Mouse (Mus musculus): Measurements from ENCODE around the gene Srsf6. TPM values are rescaled to one million over a fixed set of nuclear protein-coding genes. Genes with fewer than 3 reads are reported as not detected.

Srsf6 gene
- polyA plus RNA-seq, 1 experiment from 2014 or later = 308 TPM

DNA sequence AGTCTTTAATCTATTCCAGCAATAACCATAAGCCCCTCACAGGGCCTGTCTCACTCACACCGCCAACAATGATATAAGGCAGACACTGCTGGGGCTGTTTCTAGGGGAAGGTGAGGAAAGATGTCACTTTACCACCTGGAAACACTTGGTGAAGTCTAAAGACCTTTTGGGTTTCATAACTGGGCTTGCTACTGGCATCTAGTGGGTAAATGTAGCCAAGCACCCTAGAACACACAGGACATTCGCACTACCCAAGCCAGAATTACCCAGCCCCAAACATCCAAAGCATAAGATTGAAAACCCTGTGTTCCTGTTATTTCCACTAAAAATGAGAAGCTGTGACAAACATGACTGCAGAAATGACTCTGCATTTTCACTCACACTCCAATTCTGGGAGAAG is 16.8 kb upstream of the Srsf6 start:
- Histone ChIP-seq H3K4me3 (no peak overlapping the region), H3K36me3 (no peaks in the 10 kb centered on the region), H3K4me1 (no peaks in the 10 kb centered on the region), H3K9me3 (replicated peaks) (no peaks in the 10 kb centered on the region), H3K27ac (no peak overlapping the region), H3K27me3 (ENCODE audit: low read depth, poor library complexity, severe bottlenecking) (peaks cover 3% of the 10 kb centered on the region; the same call in 1 of the 2 replicates)
- WGBS = 61% methylated on average over 2 of the region's 2 CpGs
- DNase-seq (ENCODE audit: low spot score) = no peak

DNA sequence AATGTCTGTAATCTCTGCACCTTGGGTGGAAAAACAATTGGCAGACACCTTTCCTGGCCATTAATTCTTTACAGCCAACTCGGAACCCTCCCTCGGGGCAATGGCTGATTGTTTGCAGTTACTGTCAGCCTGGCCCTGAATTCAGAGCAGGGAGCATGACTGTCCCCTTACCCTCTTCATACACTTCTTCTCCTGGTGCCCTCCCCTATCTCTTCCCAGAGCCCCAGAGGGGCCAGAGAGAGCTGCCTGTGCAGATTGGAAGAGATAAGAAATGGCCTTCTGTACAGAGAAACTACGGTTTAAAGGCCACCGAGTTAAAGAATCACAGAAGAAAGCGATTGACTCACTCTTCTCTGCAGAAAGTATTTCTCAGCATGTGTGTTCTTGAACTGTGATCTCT is 11.4 kb upstream of the Srsf6 start:
- 69% methylated on average over 5 of the region's 5 CpGs for WGBS

DNA sequence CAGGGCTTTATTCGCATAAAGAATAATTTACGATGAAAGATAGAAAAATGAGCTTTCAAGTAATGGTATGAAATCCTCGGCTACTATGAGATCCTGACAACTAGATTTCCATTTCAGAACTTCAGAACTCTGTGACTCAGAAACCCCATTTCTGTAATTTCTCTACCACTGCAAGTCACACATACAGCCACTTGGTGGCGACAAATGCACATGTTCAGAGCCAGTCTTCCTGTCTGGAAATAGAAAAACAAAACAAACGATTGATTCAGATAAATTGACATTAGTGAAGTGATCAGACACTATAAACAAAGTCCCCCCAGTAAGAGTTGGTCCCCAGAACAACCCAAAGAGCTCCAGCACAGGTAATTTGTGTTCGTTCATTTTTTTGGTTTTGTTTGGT is 9.1 kb upstream of the Srsf6 start:
- H3K36me3 ChIP-seq = no peaks in the 10 kb centered on the region
- no peak overlapping the region for H3K27ac ChIP-seq
- H3K9me3 ChIP-seq (replicated peaks) = no peaks in the 10 kb centered on the region
- H3K27me3 ChIP-seq (ENCODE audit: low read depth, poor library complexity, severe bottlenecking) = peaks cover 5% of the 10 kb centered on the region
- peaks cover 11% of the 10 kb centered on the region for H3K4me1 ChIP-seq
- no peak overlapping the region for H3K4me3 ChIP-seq
- DNase-seq (ENCODE audit: low spot score) = peak; percentile 51
- 15% methylated on average over 6 of the region's 6 CpGs for WGBS

More for the DNA sequence above, 11.4 kb upstream of the Srsf6 start:
- no peaks in the 10 kb centered on the region for H3K9me3 ChIP-seq (replicated peaks)
- H3K4me3 ChIP-seq = no peak overlapping the region
- DNase-seq (ENCODE audit: low spot score) = no peak
- no peak overlapping the region for H3K27ac ChIP-seq
- H3K4me1 ChIP-seq = peaks cover 11% of the 10 kb centered on the region
- H3K36me3 ChIP-seq = no peaks in the 10 kb centered on the region
- peaks cover 9% of the 10 kb centered on the region for H3K27me3 ChIP-seq (ENCODE audit: low read depth, poor library complexity, severe bottlenecking)

DNA sequence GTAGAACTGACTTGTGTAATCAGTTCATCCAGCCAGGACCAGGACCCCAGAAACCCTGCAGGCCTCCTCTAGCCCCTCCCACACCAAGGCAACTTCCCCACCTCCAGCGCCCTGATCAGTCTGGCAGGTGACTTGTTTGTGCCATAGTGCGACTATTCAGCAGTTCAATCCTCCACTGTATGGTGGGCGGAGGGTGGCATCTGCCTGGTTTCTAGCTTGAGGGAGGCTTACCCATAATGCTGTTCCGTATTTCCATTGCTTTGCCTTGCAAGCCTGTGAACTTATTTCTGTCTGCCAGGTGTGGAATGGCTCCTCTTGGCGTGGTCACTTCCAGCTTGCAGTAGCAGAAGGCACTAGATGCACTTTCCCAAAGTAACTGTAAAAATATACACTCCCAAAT is 8.5 kb upstream of the Srsf6 start:
- Histone ChIP-seq H3K36me3 (no peaks in the 10 kb centered on the region), H3K4me1 (peaks cover 11% of the 10 kb centered on the region), H3K27me3 (ENCODE audit: low read depth, poor library complexity, severe bottlenecking) (peaks cover 5% of the 10 kb centered on the region), H3K27ac (no peak overlapping the region), H3K9me3 (replicated peaks) (no peaks in the 10 kb centered on the region), H3K4me3 (no peak overlapping the region)
- WGBS = 74% methylated on average over 5 of the region's 5 CpGs
- no peak for DNase-seq (ENCODE audit: low spot score)

DNA sequence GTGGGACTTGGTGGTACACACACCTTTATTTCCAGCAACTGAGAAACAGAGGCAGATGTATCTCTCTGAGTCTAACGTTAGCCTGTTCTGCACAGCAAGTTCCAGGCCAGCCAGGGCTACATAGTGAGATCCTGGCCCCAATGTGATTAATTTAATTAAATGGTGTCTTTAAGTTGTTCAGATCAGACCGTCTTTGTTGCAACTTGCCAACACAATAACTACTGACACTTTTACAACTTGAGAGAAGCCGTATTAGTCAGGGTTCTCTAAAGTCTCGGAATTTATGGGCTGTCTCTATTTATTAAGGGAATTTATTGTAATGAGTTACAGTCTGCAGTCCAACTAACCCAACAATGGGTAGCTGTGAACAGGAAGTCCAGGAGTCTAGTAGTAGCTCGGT is 7.2 kb upstream of the Srsf6 start:
- Histone ChIP-seq H3K4me3 (no peak overlapping the region), H3K27me3 (ENCODE audit: low read depth, poor library complexity, severe bottlenecking) (peaks cover 12% of the 10 kb centered on the region), H3K4me1 (peaks cover 11% of the 10 kb centered on the region), H3K27ac (no peak overlapping the region), H3K9me3 (replicated peaks) (no peaks in the 10 kb centered on the region), H3K36me3 (no peaks in the 10 kb centered on the region)
- no peak for DNase-seq (ENCODE audit: low spot score)
- WGBS = 43% methylated on average over 5 of the region's 5 CpGs

DNA sequence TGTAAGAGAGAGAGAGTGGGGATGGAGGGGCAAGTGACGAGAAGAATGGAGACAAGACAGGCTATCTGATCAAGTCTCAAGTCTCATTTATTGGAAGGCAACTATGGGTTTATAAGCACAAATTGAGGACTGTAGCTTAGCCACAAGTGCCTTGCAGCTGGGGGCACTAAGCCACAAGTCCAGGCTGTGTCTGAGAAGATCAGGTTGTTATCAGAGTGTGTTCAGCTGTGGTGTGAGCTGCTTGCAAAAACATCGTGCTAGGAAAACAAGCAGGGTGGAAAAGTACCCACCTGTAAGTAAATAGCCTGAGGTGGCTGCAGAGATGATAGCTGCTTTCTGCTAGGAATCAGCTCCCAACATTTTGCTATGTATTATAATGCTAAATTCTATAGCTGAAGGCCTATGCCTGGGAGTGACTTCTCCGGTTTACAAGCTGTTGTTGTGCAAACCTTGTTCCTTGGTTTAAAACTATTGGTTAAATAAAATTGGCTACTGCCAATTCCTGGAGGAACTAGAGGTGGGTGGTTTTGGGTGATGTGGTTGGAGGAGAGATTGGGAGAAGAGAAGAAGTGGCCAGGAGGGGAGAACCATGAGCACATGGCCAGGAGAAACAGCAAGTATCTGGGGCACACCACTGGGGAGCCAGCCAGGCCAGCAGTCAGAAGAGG is 3.3 kb upstream of the Srsf6 start:
- no peak overlapping the region for H3K27ac ChIP-seq
- H3K36me3 ChIP-seq = peaks cover 5% of the 10 kb centered on the region
- H3K4me3 ChIP-seq = no peak overlapping the region
- H3K27me3 ChIP-seq (ENCODE audit: low read depth, poor library complexity, severe bottlenecking) = peaks cover 15% of the 10 kb centered on the region
- H3K9me3 ChIP-seq (replicated peaks) = no peaks in the 10 kb centered on the region
- H3K4me1 ChIP-seq = peaks cover 24% of the 10 kb centered on the region
- DNase-seq (ENCODE audit: low spot score) = no peak
- WGBS = 76% methylated on average over 3 of the region's 3 CpGs

DNA sequence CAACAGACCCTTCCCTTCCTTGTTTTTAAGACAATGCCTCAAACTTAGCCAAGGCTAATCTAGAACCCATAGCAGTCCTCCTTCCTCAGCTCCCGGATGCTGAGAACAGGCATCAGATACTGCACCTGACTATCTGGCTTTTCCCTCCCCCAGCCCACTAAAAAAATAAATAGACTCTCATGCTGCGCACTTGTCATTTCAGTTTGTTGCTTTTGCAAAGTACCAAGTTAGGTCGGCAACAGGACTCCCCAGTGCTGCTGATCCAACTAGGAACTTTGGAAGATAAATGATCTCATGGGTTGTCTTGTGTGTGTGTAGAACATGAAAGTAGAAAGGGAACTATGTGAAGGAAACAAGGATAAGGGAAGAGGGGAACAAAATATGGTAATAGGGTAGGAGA is 1.6 kb upstream of the Srsf6 start:
- H3K27ac ChIP-seq = no peak overlapping the region
- DNase-seq (ENCODE audit: low spot score) = no peak

DNA sequence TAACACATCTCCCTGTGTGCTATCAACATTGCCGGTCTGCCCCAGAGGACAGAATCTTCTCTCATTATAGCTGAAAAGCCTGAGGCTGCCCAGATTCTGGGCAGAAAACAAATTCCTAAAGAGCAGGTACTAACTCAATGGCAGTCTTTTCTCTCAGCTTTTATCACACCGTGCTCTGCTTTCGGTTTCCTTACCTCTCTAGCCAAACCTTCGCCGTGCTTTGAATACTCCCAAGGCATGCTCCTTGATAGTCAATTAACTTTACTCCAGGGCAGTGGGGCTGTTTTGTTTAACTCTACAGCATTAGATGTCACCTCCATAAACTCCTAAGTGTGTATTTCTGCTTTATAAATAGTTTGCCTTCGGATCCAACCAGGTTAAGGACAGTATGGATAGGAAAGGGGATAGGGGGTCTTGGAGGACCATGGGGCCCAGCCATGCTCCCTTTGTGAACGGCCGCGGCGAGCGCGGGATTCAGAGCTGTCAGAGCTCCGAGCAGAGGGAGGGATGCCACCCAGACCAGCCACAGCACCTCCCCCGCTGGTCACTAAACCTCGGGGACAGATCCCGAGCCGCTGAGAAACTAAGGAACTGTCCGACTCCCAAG is 709 bp upstream of the Srsf6 start:
- H3K27ac ChIP-seq = peak overlapping the region; percentile 100
- peaks cover 31% of the 10 kb centered on the region for H3K36me3 ChIP-seq
- peak overlapping the region; percentile 100 for H3K4me3 ChIP-seq
- peaks cover 15% of the 10 kb centered on the region for H3K27me3 ChIP-seq (ENCODE audit: low read depth, poor library complexity, severe bottlenecking)
- H3K9me3 ChIP-seq (replicated peaks) = no peaks in the 10 kb centered on the region
- 1% methylated on average over 18 of the region's 18 CpGs for WGBS
- peak; percentile 50 for DNase-seq (ENCODE audit: low spot score)
- peaks cover 13% of the 10 kb centered on the region; the same call in 1 of the 2 replicates for H3K4me1 ChIP-seq

More for the DNA sequence above, 1.6 kb upstream of the Srsf6 start:
- H3K36me3 ChIP-seq = peaks cover 21% of the 10 kb centered on the region
- no peak overlapping the region for H3K4me3 ChIP-seq
- peaks cover 13% of the 10 kb centered on the region; the same call in 1 of the 2 replicates for H3K4me1 ChIP-seq
- H3K9me3 ChIP-seq (replicated peaks) = no peaks in the 10 kb centered on the region
- peaks cover 15% of the 10 kb centered on the region for H3K27me3 ChIP-seq (ENCODE audit: low read depth, poor library complexity, severe bottlenecking)
- WGBS = 79% methylated on average over 3 of the region's 3 CpGs

DNA sequence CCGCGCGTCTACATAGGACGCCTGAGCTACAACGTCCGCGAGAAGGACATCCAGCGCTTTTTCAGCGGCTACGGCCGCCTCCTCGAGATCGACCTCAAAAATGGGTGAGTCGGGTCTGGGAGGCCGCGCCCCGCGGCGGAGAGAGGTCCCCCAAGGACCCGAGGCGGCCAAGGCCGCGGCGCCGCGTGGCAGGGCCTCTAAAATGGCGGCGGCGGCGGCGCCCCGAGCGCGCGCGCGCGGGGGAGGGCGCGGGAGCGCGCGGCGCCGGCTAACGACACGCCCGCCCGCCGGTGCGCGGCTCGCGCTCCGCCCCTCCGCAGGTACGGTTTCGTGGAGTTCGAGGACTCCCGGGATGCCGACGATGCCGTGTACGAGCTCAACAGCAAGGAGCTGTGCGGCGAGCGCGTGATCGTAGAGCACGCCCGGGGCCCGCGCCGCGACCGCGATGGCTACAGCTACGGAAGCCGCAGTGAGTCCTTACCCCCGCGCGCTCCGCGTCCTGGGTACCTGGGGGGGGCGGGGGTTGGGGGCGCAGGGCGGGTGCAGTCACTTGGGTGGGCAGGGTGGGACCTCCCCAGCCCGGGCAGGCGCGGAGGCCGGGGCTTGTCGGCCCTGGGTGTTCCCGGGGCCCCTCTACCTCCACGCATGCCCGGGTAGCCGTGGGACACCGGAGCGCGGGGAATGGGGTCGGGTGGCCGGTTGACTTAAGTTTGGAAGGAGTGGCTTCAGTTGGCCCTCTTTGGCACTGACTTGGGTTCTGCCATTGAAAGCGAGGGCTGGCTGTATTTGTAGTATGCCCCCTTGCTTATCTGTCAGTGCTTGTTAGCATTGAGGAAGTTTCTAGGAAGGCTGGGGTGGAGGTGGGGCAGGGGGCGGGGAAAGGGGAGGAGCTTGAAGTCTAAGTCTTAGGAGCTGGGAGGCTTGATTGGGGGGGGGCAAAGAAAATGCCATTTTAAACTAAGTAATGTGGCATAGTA is 634 bp downstream of the Srsf6 start:
- peak overlapping the region; percentile 100 for H3K27ac ChIP-seq
- no peaks in the 10 kb centered on the region for H3K9me3 ChIP-seq (replicated peaks)
- under 1% methylated on average over 103 of the region's 103 CpGs for WGBS
- peaks cover 13% of the 10 kb centered on the region; the same call in 1 of the 2 replicates for H3K4me1 ChIP-seq
- H3K36me3 ChIP-seq = peaks cover 44% of the 10 kb centered on the region
- H3K4me3 ChIP-seq = peak overlapping the region; percentile 100
- DNase-seq (ENCODE audit: low spot score) = peak; percentile 75
- H3K27me3 ChIP-seq (ENCODE audit: low read depth, poor library complexity, severe bottlenecking) = peaks cover 15% of the 10 kb centered on the region

DNA sequence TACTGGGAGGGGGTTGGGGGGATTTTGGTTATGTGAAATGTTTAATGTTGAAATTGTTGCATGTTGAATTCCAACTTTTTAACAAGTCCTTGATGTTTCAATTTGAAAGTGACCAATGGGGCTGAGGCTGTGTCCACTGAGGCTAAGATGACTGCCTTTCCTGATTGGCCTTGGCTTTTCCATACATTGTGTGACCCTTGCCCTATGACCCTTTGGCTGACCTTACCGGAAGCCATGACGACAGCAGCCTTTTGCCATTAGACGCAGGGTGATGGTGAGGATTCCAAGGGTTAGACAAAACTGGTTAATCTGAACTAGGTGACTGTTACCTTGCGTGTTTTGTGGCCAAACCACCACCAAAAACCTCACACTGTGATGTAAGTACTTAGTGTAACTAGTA is 1.4 kb downstream of the Srsf6 start:
- no peak for DNase-seq (ENCODE audit: low spot score)
- Histone ChIP-seq H3K4me3 (peak overlapping the region; percentile 100), H3K4me1 (peaks cover 13% of the 10 kb centered on the region; the same call in 1 of the 2 replicates), H3K36me3 (peaks cover 51% of the 10 kb centered on the region), H3K27me3 (ENCODE audit: low read depth, poor library complexity, severe bottlenecking) (peaks cover 15% of the 10 kb centered on the region), H3K27ac (no peak overlapping the region), H3K9me3 (replicated peaks) (no peaks in the 10 kb centered on the region)
- 50% methylated on average over 4 of the region's 4 CpGs for WGBS

DNA sequence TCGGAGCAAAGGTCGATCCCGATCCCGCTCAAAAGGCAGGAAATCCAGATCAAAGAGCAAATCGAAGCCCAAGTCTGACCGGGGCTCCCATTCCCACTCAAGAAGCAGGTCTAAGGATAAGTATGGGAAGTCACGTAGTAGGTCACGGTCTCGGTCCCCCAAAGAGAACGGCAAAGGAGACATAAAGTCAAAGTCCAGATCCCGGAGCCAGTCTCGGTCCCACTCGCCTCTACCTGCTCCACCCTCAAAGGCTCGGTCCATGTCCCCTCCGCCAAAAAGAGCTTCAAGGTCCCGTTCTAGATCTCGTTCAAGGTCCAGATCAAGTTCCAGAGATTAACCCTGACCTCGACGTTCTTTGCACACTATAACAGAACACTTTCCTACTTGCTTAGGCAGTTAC is 3.1 kb downstream of the Srsf6 start:
- H3K27me3 ChIP-seq (ENCODE audit: low read depth, poor library complexity, severe bottlenecking) = peaks cover 5% of the 10 kb centered on the region
- H3K4me1 ChIP-seq = peaks cover 13% of the 10 kb centered on the region; the same call in 1 of the 2 replicates
- DNase-seq (ENCODE audit: low spot score) = no peak
- H3K4me3 ChIP-seq = no peak overlapping the region
- H3K27ac ChIP-seq = no peak overlapping the region
- 96% methylated on average over 19 of the region's 19 CpGs for WGBS
- peaks cover 67% of the 10 kb centered on the region for H3K36me3 ChIP-seq
- H3K9me3 ChIP-seq (replicated peaks) = no peaks in the 10 kb centered on the region

DNA sequence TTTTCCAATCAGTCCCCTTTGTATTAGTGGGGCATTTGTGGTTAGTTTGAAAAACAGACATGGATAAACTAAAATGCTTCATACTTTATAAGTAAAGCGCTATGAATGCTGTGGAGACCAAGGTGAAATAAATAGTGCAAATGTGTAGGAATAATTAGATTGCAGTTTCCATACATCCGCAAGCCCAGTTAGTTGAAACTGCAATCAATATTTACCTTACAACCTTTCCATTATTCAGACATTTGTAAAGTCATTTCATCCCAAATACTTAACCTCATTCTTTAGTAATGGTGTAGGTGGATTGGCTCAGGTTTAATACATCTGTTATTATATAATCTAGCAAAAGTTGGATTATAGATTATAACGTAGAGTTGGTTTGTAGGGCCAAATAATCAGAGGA is 4.4 kb downstream of the Srsf6 start:
- Histone ChIP-seq H3K9me3 (replicated peaks) (no peaks in the 10 kb centered on the region), H3K36me3 (peaks cover 80% of the 10 kb centered on the region), H3K4me1 (peaks cover 6% of the 10 kb centered on the region; the same call in 1 of the 2 replicates), H3K4me3 (no peak overlapping the region), H3K27me3 (ENCODE audit: low read depth, poor library complexity, severe bottlenecking) (peaks cover 2% of the 10 kb centered on the region; the same call in 1 of the 2 replicates), H3K27ac (no peak overlapping the region)
- DNase-seq (ENCODE audit: low spot score) = no peak
- WGBS = 98% methylated on average over 3 of the region's 3 CpGs

Data from limb, embryonic 10.5 days (tissue).